Mouse (Mus musculus): Measurements from ENCODE around the gene Itga9. TPM values are rescaled to one million over a fixed set of nuclear protein-coding genes. Genes with fewer than 3 reads are reported as not detected.

Gene Itga9
- polyA plus RNA-seq, 2 experiments: 1.4 to 2.8 TPM

GRCm38 (mm10) chr9:118698191-118698590 is 91.7 kb downstream of the Itga9 start:
- DNase-seq (ENCODE audit: low read depth in 3 of 3, low spot score in 3 of 3) (no peak), ATAC-seq (ENCODE audit: insufficient read depth) (no peak)

GRCm38 (mm10) chr9:118699716-118700115 is 93.2 kb downstream of the Itga9 start:
- 64% methylated on average over 4 of the region's 4 CpGs for WGBS (ENCODE audit: insufficient replicate concordance)
- H3K9me3 ChIP-seq (ENCODE audit: control insufficient read depth, low read length): no peaks in the 10 kb centered on the region
- no peak for ATAC-seq (ENCODE audit: insufficient read depth)
- H3K36me3 ChIP-seq (replicated peaks; ENCODE audit: control insufficient read depth, insufficient read depth, low read depth): no peaks in the 10 kb centered on the region
- DNase-seq (ENCODE audit: low read depth in 3 of 3, low spot score in 3 of 3): no peak
- no peak overlapping the region for H3K4me3 ChIP-seq (ENCODE audit: insufficient read depth in 1 of 2, low read depth in 2 of 2, low read length in 2 of 2)
- H3K4me1 ChIP-seq (replicated peaks; ENCODE audit: control insufficient read depth in 2 of 2, insufficient read depth in 2 of 2, low read length in 1 of 2): no peaks in the 10 kb centered on the region
- no peak for TF ChIP-seq CTCF (IDR thresholded peaks at IDR 0.05; ENCODE audit: low read depth)
- TF ChIP-seq EP300 (IDR thresholded peaks at IDR 0.05; ENCODE audit: low read depth): no peak
- H3K27ac ChIP-seq: no peak overlapping the region
- H3K27me3 ChIP-seq (ENCODE audit: control insufficient read depth, insufficient read depth, low read length): no peaks in the 10 kb centered on the region
- H3K4me2 ChIP-seq (ENCODE audit: low read depth): no peak overlapping the region
- H3K9ac ChIP-seq (replicated peaks): no peak overlapping the region

More at GRCm38 (mm10) chr9:118698191-118698590, 91.7 kb downstream of the Itga9 start:
- TF ChIP-seq EP300 (IDR thresholded peaks at IDR 0.05; ENCODE audit: low read depth) (no peak), CTCF (IDR thresholded peaks at IDR 0.05; ENCODE audit: low read depth) (no peak)
- no peak overlapping the region for H3K9ac ChIP-seq (replicated peaks)
- no peaks in the 10 kb centered on the region for H3K9me3 ChIP-seq (ENCODE audit: control insufficient read depth, low read length)
- 66% methylated on average over 8 of the region's 8 CpGs for WGBS (ENCODE audit: insufficient replicate concordance)
- no peaks in the 10 kb centered on the region for H3K27me3 ChIP-seq (ENCODE audit: control insufficient read depth, insufficient read depth, low read length)
- H3K4me1 ChIP-seq (replicated peaks; ENCODE audit: control insufficient read depth in 2 of 2, insufficient read depth in 2 of 2, low read length in 1 of 2): no peaks in the 10 kb centered on the region
- H3K36me3 ChIP-seq (replicated peaks; ENCODE audit: control insufficient read depth, insufficient read depth, low read depth): no peaks in the 10 kb centered on the region
- H3K4me3 ChIP-seq (ENCODE audit: insufficient read depth in 1 of 2, low read depth in 2 of 2, low read length in 2 of 2): no peak overlapping the region
- H3K27ac ChIP-seq: no peak overlapping the region
- H3K4me2 ChIP-seq (ENCODE audit: low read depth): no peak overlapping the region

GRCm38 (mm10) chr9:118700889-118701288 is 94.4 kb downstream of the Itga9 start:
- ATAC-seq (ENCODE audit: insufficient read depth): no peak
- no peak overlapping the region for H3K27ac ChIP-seq
- no peak overlapping the region for H3K4me3 ChIP-seq (ENCODE audit: insufficient read depth in 1 of 2, low read depth in 2 of 2, low read length in 2 of 2)
- no peaks in the 10 kb centered on the region for H3K36me3 ChIP-seq (replicated peaks; ENCODE audit: control insufficient read depth, insufficient read depth, low read depth)
- DNase-seq (ENCODE audit: low read depth in 3 of 3, low spot score in 3 of 3): no peak
- H3K27me3 ChIP-seq (ENCODE audit: control insufficient read depth, insufficient read depth, low read length): no peaks in the 10 kb centered on the region
- no peak overlapping the region for H3K9ac ChIP-seq (replicated peaks)
- TF ChIP-seq CTCF (IDR thresholded peaks at IDR 0.05; ENCODE audit: low read depth) (no peak), EP300 (IDR thresholded peaks at IDR 0.05; ENCODE audit: low read depth) (no peak)
- no peaks in the 10 kb centered on the region; a peak in 1 of 4 replicates for H3K4me1 ChIP-seq (replicated peaks; ENCODE audit: control insufficient read depth in 2 of 2, insufficient read depth in 2 of 2, low read length in 1 of 2)
- no peaks in the 10 kb centered on the region for H3K9me3 ChIP-seq (ENCODE audit: control insufficient read depth, low read length)
- WGBS (ENCODE audit: insufficient replicate concordance): 22% methylated on average over 12 of the region's 12 CpGs
- no peak overlapping the region for H3K4me2 ChIP-seq (ENCODE audit: low read depth)

GRCm38 (mm10) chr9:118701791-118702190 is 95.3 kb downstream of the Itga9 start:
- no peak for TF ChIP-seq CTCF (IDR thresholded peaks at IDR 0.05; ENCODE audit: low read depth)
- no peak for TF ChIP-seq EP300 (IDR thresholded peaks at IDR 0.05; ENCODE audit: low read depth)
- Histone ChIP-seq H3K9me3 (ENCODE audit: control insufficient read depth, low read length) (no peaks in the 10 kb centered on the region), H3K4me2 (ENCODE audit: low read depth) (no peak overlapping the region), H3K4me3 (ENCODE audit: insufficient read depth in 1 of 2, low read depth in 2 of 2, low read length in 2 of 2) (no peak overlapping the region), H3K27ac (no peak overlapping the region), H3K36me3 (replicated peaks; ENCODE audit: control insufficient read depth, insufficient read depth, low read depth) (no peaks in the 10 kb centered on the region), H3K27me3 (ENCODE audit: control insufficient read depth, insufficient read depth, low read length) (no peaks in the 10 kb centered on the region), H3K9ac (replicated peaks) (no peak overlapping the region), H3K4me1 (replicated peaks; ENCODE audit: control insufficient read depth in 2 of 2, insufficient read depth in 2 of 2, low read length in 1 of 2) (no peaks in the 10 kb centered on the region; a peak in 1 of 4 replicates)
- ATAC-seq (ENCODE audit: insufficient read depth): no peak
- WGBS (ENCODE audit: insufficient replicate concordance): 55% methylated on average over 2 of the region's 2 CpGs
- no peak for DNase-seq (ENCODE audit: low read depth in 3 of 3, low spot score in 3 of 3)

- 72% methylated on average over 3 of the region's 3 CpGs for WGBS (ENCODE audit: insufficient replicate concordance)
- no peaks in the 10 kb centered on the region; a peak in 1 of 4 replicates for H3K4me1 ChIP-seq (replicated peaks; ENCODE audit: control insufficient read depth in 2 of 2, insufficient read depth in 2 of 2, low read length in 1 of 2)
- H3K27ac ChIP-seq: no peak overlapping the region
- no peak overlapping the region for H3K4me2 ChIP-seq (ENCODE audit: low read depth)
- no peaks in the 10 kb centered on the region for H3K9me3 ChIP-seq (ENCODE audit: control insufficient read depth, low read length)
- DNase-seq (ENCODE audit: low read depth in 3 of 3, low spot score in 3 of 3) (no peak), ATAC-seq (ENCODE audit: insufficient read depth) (no peak)
- H3K27me3 ChIP-seq (ENCODE audit: control insufficient read depth, insufficient read depth, low read length): no peaks in the 10 kb centered on the region
- no peak overlapping the region for H3K9ac ChIP-seq (replicated peaks)
- no peaks in the 10 kb centered on the region for H3K36me3 ChIP-seq (replicated peaks; ENCODE audit: control insufficient read depth, insufficient read depth, low read depth)
- TF ChIP-seq EP300 (IDR thresholded peaks at IDR 0.05; ENCODE audit: low read depth) (no peak), CTCF (IDR thresholded peaks at IDR 0.05; ENCODE audit: low read depth) (peak; percentile 32; the same call in 1 of the 2 replicates)
- no peak overlapping the region for H3K4me3 ChIP-seq (ENCODE audit: insufficient read depth in 1 of 2, low read depth in 2 of 2, low read length in 2 of 2)
These were observed 96.7 kb downstream of the Itga9 start for GRCm38 (mm10) chr9:118703146-118703545.

Data from liver, embryonic 14.5 days (tissue).